Mouse (Mus musculus) megakaryocyte, embryonic 14.5 days (primary cell): ENCODE data around the gene Prr15l. TPM values are rescaled to one million over a fixed set of nuclear protein-coding genes. Genes with fewer than 3 reads are reported as not detected.
A peak's percentile ranks its signal among the peaks of the same experiment; 100 is the strongest.

Experiments used
- H3K27me3 ChIP-seq: replicated peaks from 2 replicates; pipeline ENCODE3; 2012; ENCODE audit warnings: inconsistent platforms
- H3K36me3 ChIP-seq: replicated peaks from 2 replicates; pipeline ENCODE3; 2012; ENCODE audit warnings: low read length, inconsistent platforms, mixed read lengths
- H3K4me1 ChIP-seq: 2 replicates; pipeline ENCODE4 v1.6.1; 2012; ENCODE audit warnings: inconsistent platforms
- H3K4me3 ChIP-seq: replicated peaks from 2 replicates; pipeline ENCODE3; 2012; ENCODE audit warnings: moderate library complexity, mild to moderate bottlenecking, inconsistent platforms
- H3K9me3 ChIP-seq: 2 replicates; pipeline ENCODE4 v1.6.1; 2012; ENCODE audit warnings: inconsistent platforms
- FLI1 ChIP-seq: IDR thresholded peaks from 2 replicates; pipeline ENCODE4 v1.6.1; 2012; ENCODE audit warnings: low read length, inconsistent platforms, mixed read lengths
- GATA1 ChIP-seq: IDR thresholded peaks from 3 replicates; pipeline ENCODE4 v1.6.1; 2012; ENCODE audit warnings: mixed read lengths, low read length, inconsistent platforms, borderline replicate concordance
- polyA plus RNA-seq: library from polyadenylated mRNA; stranded (reverse); fragments of >175 nt; gene quantifications from 2 replicates; pipeline ENCODE4 v1.2.3, GENCODE M21; 2012; ENCODE audit warnings: low replicate concordance; ENCODE audit not compliant: insufficient read depth

Gene Prr15l
- polyA plus RNA-seq, 1 experiment: not detected

- Histone ChIP-seq H3K27me3 (peaks cover 7% of the 10 kb centered on the region), H3K4me3 (peak overlapping the region; percentile 93), H3K9me3 (no peaks in the 10 kb centered on the region), H3K4me1 (peaks cover 55% of the 10 kb centered on the region), H3K36me3 (peaks cover 24% of the 10 kb centered on the region)
- TF ChIP-seq GATA1: no peak
- no peak for TF ChIP-seq FLI1
Measured at GRCm38 (mm10) chr11:96916885-96917396, 11.0 kb upstream of the Prr15l start.

- TF ChIP-seq GATA1 (no peak), FLI1 (no peak)
- Histone ChIP-seq H3K4me3 (no peak overlapping the region), H3K27me3 (peaks cover 7% of the 10 kb centered on the region), H3K4me1 (peaks cover 55% of the 10 kb centered on the region), H3K36me3 (peaks cover 19% of the 10 kb centered on the region), H3K9me3 (no peaks in the 10 kb centered on the region)
Measured at GRCm38 (mm10) chr11:96917415-96917814, 10.5 kb upstream of the Prr15l start.

GRCm38 (mm10) chr11:96919003-96919402 is 8.9 kb upstream of the Prr15l start:
- H3K27me3 ChIP-seq: peaks cover 7% of the 10 kb centered on the region
- TF ChIP-seq FLI1 (no peak), GATA1 (no peak)
- H3K4me1 ChIP-seq: peaks cover 51% of the 10 kb centered on the region

GRCm38 (mm10) chr11:96924861-96925260 is 3.0 kb upstream of the Prr15l start:
- Histone ChIP-seq H3K27me3 (peaks cover 23% of the 10 kb centered on the region), H3K9me3 (no peaks in the 10 kb centered on the region), H3K4me1 (peaks cover 66% of the 10 kb centered on the region), H3K36me3 (no peaks in the 10 kb centered on the region), H3K4me3 (no peak overlapping the region)
- TF ChIP-seq GATA1: no peak
- no peak for TF ChIP-seq FLI1

More at GRCm38 (mm10) chr11:96919003-96919402, 8.9 kb upstream of the Prr15l start:
- Histone ChIP-seq H3K4me3 (no peak overlapping the region), H3K9me3 (no peaks in the 10 kb centered on the region), H3K36me3 (peaks cover 4% of the 10 kb centered on the region)

- no peaks in the 10 kb centered on the region for H3K36me3 ChIP-seq
- H3K4me3 ChIP-seq: no peak overlapping the region
- peaks cover 23% of the 10 kb centered on the region for H3K27me3 ChIP-seq
- peaks cover 66% of the 10 kb centered on the region for H3K4me1 ChIP-seq
- no peaks in the 10 kb centered on the region for H3K9me3 ChIP-seq
- no peak for TF ChIP-seq FLI1
- TF ChIP-seq GATA1: no peak
Measured at GRCm38 (mm10) chr11:96925469-96926148, 2.3 kb upstream of the Prr15l start.

- peaks cover 65% of the 10 kb centered on the region for H3K4me1 ChIP-seq
- no peaks in the 10 kb centered on the region for H3K36me3 ChIP-seq
- H3K27me3 ChIP-seq: peaks cover 26% of the 10 kb centered on the region
- no peak overlapping the region for H3K4me3 ChIP-seq
- TF ChIP-seq FLI1: no peak
- no peak for TF ChIP-seq GATA1
- no peaks in the 10 kb centered on the region for H3K9me3 ChIP-seq
Measured at GRCm38 (mm10) chr11:96926587-96926986, 1.3 kb upstream of the Prr15l start.

GRCm38 (mm10) chr11:96928691-96929090 is 787 bp downstream of the Prr15l start:
- TF ChIP-seq GATA1: no peak
- TF ChIP-seq FLI1: no peak
- no peak overlapping the region for H3K4me3 ChIP-seq

GRCm38 (mm10) chr11:96929096-96929765 is 1.3 kb downstream of the Prr15l start:
- peaks cover 80% of the 10 kb centered on the region for H3K4me1 ChIP-seq
- H3K36me3 ChIP-seq: no peaks in the 10 kb centered on the region
- no peak for TF ChIP-seq GATA1
- TF ChIP-seq FLI1: no peak
- no peak overlapping the region for H3K4me3 ChIP-seq
- no peaks in the 10 kb centered on the region for H3K9me3 ChIP-seq
- peaks cover 31% of the 10 kb centered on the region for H3K27me3 ChIP-seq

More at GRCm38 (mm10) chr11:96928691-96929090, 787 bp downstream of the Prr15l start:
- H3K4me1 ChIP-seq: peaks cover 77% of the 10 kb centered on the region
- H3K9me3 ChIP-seq: no peaks in the 10 kb centered on the region
- peaks cover 31% of the 10 kb centered on the region for H3K27me3 ChIP-seq
- H3K36me3 ChIP-seq: no peaks in the 10 kb centered on the region

GRCm38 (mm10) chr11:96929766-96930331 is 1.9 kb downstream of the Prr15l start:
- Histone ChIP-seq H3K27me3 (peaks cover 31% of the 10 kb centered on the region), H3K4me1 (peaks cover 80% of the 10 kb centered on the region), H3K4me3 (no peak overlapping the region), H3K9me3 (no peaks in the 10 kb centered on the region), H3K36me3 (no peaks in the 10 kb centered on the region)
- TF ChIP-seq FLI1: no peak
- no peak for TF ChIP-seq GATA1

GRCm38 (mm10) chr11:96931327-96932062 is 3.6 kb downstream of the Prr15l start:
- H3K9me3 ChIP-seq: no peaks in the 10 kb centered on the region
- no peaks in the 10 kb centered on the region for H3K36me3 ChIP-seq
- H3K27me3 ChIP-seq: peaks cover 31% of the 10 kb centered on the region
- H3K4me1 ChIP-seq: peaks cover 80% of the 10 kb centered on the region
- no peak for TF ChIP-seq FLI1
- H3K4me3 ChIP-seq: peak overlapping the region; percentile 33
